Mouse (Mus musculus): ENCODE data around the gene Nme7. TPM values are rescaled to one million over a fixed set of nuclear protein-coding genes. Genes with fewer than 3 reads are reported as not detected.

The Nme7 gene
- 37.0 and 37.3 TPM in 2 replicates for total RNA-seq (2017)

DNA sequence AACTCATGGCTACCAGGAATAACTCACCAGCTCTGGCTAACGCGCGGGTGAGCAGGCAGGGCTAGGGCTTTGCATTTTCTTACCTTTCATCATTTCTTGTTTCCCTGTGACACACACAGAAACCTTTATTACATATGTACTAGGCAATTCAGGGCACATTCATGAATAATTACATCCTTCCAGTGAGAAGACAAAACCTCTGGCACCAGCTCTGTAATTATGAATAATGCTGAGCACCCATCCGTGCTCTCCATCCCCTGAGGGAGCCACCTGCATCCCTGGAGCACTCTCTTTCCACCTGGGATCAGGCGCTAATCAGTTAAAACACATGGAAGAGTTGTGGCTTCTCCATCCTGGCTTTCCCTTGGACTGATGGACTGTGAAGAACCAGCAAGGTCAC, at the start of gene Nme7:
Nme7 (plus strand) TSS at position 301 of the 400 bp plus-strand sequence.
- no peak for ATAC-seq (replicated peaks; ENCODE audit: low read depth, poor library complexity, severe bottlenecking)

GRCm38 (mm10) chr1:164254836-164255235, 49.1 kb upstream of the Nme7 start:
- no peak for ATAC-seq (replicated peaks; ENCODE audit: low read depth, poor library complexity, severe bottlenecking)

GRCm38 (mm10) chr1:164260171-164261028, 43.5 kb upstream of the Nme7 start:
- ATAC-seq (replicated peaks; ENCODE audit: low read depth, poor library complexity, severe bottlenecking), result no peak

- no peak for ATAC-seq (replicated peaks; ENCODE audit: low read depth, poor library complexity, severe bottlenecking)
Measured at GRCm38 (mm10) chr1:164261553-164261952, 42.4 kb upstream of the Nme7 start.

GRCm38 (mm10) chr1:164270941-164271340, 33.0 kb upstream of the Nme7 start:
- ATAC-seq (replicated peaks; ENCODE audit: low read depth, poor library complexity, severe bottlenecking), result no peak

GRCm38 (mm10) chr1:164273659-164274058, 30.3 kb upstream of the Nme7 start:
- no peak for ATAC-seq (replicated peaks; ENCODE audit: low read depth, poor library complexity, severe bottlenecking)

GRCm38 (mm10) chr1:164275455-164275954, 28.4 kb upstream of the Nme7 start, which contains the start of gene Ccdc181:
Ccdc181 (plus strand) TSS chr1:164275585.
- ATAC-seq (replicated peaks; ENCODE audit: low read depth, poor library complexity, severe bottlenecking), result peak; percentile 99

GRCm38 (mm10) chr1:164276552-164276951, 27.4 kb upstream of the Nme7 start:
- no peak for ATAC-seq (replicated peaks; ENCODE audit: low read depth, poor library complexity, severe bottlenecking)

- no peak for ATAC-seq (replicated peaks; ENCODE audit: low read depth, poor library complexity, severe bottlenecking)
Measured at GRCm38 (mm10) chr1:164279332-164279731, 24.6 kb upstream of the Nme7 start.

GRCm38 (mm10) chr1:164284007-164284406, 19.9 kb upstream of the Nme7 start:
- ATAC-seq (replicated peaks; ENCODE audit: low read depth, poor library complexity, severe bottlenecking), result no peak

DNA sequence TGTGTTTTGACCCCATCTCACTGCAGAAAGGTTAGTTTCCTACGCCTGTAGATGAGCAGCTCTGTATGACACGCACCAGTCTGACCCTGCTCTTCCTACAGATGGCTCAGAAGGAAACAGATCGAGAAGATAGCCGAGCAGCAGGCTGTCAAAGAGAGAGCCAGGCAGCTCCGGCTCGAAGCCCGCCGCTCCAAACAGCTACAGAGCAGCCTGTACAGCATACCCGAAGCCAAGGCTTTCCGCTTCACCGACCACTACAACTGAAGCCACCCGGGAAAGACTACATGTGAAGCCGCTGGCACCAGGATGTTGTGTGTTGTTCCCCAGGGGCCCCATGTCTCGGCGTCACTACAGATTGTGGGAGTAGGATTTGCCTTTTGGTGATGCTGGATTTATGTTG, 16.5 kb upstream of the Nme7 start:
- ATAC-seq (replicated peaks; ENCODE audit: low read depth, poor library complexity, severe bottlenecking), result no peak

GRCm38 (mm10) chr1:164292040-164292439, 11.9 kb upstream of the Nme7 start:
- no peak for ATAC-seq (replicated peaks; ENCODE audit: low read depth, poor library complexity, severe bottlenecking)

DNA sequence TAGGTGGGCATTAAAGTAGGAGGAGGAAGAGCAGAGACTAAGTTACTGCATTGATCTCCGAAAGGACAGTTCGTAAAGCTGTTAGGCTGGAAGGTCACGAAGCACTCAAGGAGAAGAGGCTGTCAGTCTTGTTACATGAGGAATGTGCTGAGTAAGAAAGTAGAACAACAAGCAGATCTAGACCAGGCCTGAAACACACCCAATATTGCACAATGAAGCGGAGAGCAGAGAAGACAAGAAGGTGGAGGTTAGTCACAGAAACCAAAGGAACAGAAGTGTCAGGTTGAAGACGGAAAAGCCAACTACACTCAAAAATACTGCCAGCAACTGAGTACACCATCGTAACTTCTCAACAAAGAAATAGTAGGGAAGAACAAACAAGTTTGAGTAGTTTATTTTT, 9.8 kb upstream of the Nme7 start:
- ATAC-seq (replicated peaks; ENCODE audit: low read depth, poor library complexity, severe bottlenecking), result no peak

DNA sequence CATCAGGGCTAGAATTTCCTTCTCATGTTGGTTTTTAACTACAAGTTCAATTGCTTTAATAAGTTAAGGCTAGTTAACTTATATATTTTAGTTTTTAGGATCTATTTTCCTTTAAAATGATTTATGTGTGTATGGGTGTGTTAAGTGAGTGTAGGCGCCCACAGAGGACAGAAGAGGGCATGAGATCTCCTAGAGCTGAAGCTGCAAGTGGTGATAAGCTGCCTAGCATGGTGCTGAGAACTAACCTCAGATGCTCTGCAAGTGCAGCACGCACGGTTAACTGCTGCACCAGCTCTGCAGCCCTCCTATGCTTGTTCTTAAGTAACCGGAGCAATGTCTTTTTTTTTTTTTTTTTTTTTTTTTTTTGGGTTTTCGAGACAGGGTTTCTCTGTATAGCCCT, 7.4 kb upstream of the Nme7 start:
- ATAC-seq (replicated peaks; ENCODE audit: low read depth, poor library complexity, severe bottlenecking), result no peak

DNA sequence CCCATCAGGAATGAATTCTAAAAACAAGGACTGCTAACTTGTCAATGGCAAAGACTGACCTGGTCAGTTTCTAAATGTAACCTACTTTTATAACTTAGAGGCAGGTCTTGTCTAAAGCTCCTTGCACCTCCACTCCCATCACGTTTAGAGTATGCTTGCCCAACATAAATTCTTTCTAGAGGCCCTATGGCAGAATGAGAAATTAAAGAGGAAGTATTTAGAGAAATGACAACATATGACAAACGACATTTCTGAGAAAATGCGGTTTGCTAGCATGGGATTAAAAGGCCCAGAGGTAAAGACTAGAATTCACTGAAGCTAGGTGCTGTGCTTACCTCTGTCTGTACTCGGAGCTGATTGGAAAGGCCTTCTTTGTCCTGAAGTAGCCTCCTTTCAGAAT, 2.0 kb upstream of the Nme7 start:
- peak; percentile 65 for ATAC-seq (replicated peaks; ENCODE audit: low read depth, poor library complexity, severe bottlenecking)

GRCm38 (mm10) chr1:164307124-164307751, 3.3 kb downstream of the Nme7 start, which contains the start of gene Blzf1:
Blzf1 (minus strand) TSS chr1:164307489.
- peak; percentile 98 for ATAC-seq (replicated peaks; ENCODE audit: low read depth, poor library complexity, severe bottlenecking)

DNA sequence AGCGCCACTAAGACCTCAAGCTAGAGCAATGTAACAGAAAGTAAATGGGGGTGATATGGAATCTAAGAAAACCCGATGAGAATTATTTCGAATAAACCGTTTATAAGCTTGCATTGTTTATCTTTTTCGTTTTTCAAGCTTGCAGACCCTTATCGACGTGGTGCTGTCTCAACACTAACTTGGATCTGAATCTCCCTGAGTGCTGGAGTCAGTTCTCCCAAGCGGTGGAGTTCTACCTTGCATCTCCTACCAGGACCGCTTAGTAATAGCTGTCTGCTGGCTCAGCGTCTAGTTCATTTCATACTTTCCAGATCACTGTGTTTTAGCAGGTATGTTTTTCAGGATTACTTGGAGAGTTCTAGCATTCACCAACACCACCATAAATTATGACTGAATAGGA, 4.0 kb downstream of the Nme7 start:
- no peak for ATAC-seq (replicated peaks; ENCODE audit: low read depth, poor library complexity, severe bottlenecking)

DNA sequence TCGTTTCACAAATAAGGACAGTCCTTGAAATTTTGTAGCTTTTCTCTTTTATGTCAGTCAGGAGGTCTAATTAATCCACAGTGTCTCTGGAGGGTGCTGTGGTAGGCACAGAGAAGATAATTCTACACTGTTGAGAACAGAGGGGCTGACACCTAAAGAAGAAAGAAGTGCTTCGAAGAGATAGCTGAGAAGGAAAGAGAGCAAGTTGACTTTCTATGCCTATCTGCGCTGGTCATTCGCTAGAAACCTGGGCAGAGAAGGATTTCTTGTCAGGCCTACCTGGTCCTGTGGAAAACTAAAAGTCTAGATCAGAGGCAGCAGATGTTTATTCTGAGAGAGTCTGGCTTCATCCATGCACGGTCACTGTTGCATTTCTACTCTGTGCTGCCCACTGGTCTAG, 10.2 kb downstream of the Nme7 start:
- no peak for ATAC-seq (replicated peaks; ENCODE audit: low read depth, poor library complexity, severe bottlenecking)

GRCm38 (mm10) chr1:164315266-164315665, 11.3 kb downstream of the Nme7 start:
- peak; percentile 69 for ATAC-seq (replicated peaks; ENCODE audit: low read depth, poor library complexity, severe bottlenecking)

- peak; percentile 85 for ATAC-seq (replicated peaks; ENCODE audit: low read depth, poor library complexity, severe bottlenecking)
Measured at GRCm38 (mm10) chr1:164316697-164317096, 12.8 kb downstream of the Nme7 start.

- ATAC-seq (replicated peaks; ENCODE audit: low read depth, poor library complexity, severe bottlenecking), result no peak
Measured at GRCm38 (mm10) chr1:164317261-164317660, 13.3 kb downstream of the Nme7 start.
